Mouse (Mus musculus): ENCODE data around the gene Lsm11.
"Not testable (repeated sequence)": the region's sequence is repeated elsewhere in the genome, so short reads cannot be mapped to it uniquely, and the experiment has no call there.

Lsm11 gene

GRCm38 (mm10) chr11:45883270-45883931, 61.3 kb downstream of the Lsm11 start:
- no peak for DNase-seq (ENCODE audit: low spot score in 2 of 2)

- no peak for DNase-seq (ENCODE audit: low spot score in 2 of 2)
Observed at GRCm38 (mm10) chr11:45881683-45882068, 63.1 kb downstream of the Lsm11 start.

GRCm38 (mm10) chr11:45881026-45881682, 63.6 kb downstream of the Lsm11 start:
- DNase-seq (ENCODE audit: low spot score in 2 of 2), result peak in 1 of 2 experiments; percentile 24

- DNase-seq (ENCODE audit: low spot score in 2 of 2), result not testable (repeated sequence)
Observed at GRCm38 (mm10) chr11:45879366-45879765, 65.4 kb downstream of the Lsm11 start.

Measured in urinary bladder, postnatal 4 days (tissue).